Mouse (Mus musculus) heart, adult 2 months (tissue): ENCODE measurements around the gene Canx. TPM values are rescaled to one million over a fixed set of nuclear protein-coding genes. Genes with fewer than 3 reads are reported as not detected.

Source experiments
- DNase-seq, 2 experiments: peaks; one replicate each; pipeline ENCODE4 v3.0.0; 2021
- H3K27ac ChIP-seq: fragments of 200-600 bp; 2 replicates; pipeline ENCODE4 v1.8.1; 2022
- H3K27me3 ChIP-seq: fragments of 200-500 bp; 2 replicates; pipeline ENCODE4 v1.6.1; 2012; ENCODE audit warnings: mild to moderate bottlenecking, low read length, inconsistent platforms, mixed read lengths; ENCODE audit not compliant: control insufficient read depth, insufficient read depth
- H3K36me3 ChIP-seq: fragments of 200-500 bp; 2 replicates; pipeline ENCODE4 v1.6.1; 2012; ENCODE audit warnings: low read length, inconsistent platforms; ENCODE audit not compliant: control insufficient read depth, insufficient read depth
- H3K4me1 ChIP-seq: fragments of 200-500 bp; 2 replicates; pipeline ENCODE4 v1.6.1; 2011; ENCODE audit warnings: low read length; ENCODE audit not compliant: control insufficient read depth, insufficient read depth
- H3K4me3 ChIP-seq: fragments of 200-600 bp; 2 replicates; pipeline ENCODE4 v1.8.1; 2022
- H3K79me2 ChIP-seq: fragments of 200-500 bp; replicated peaks from 2 replicates; pipeline ENCODE4 v1.6.1; 2012; ENCODE audit warnings: mild to moderate bottlenecking, inconsistent platforms, low read length, moderate library complexity, mixed read lengths; ENCODE audit not compliant: control insufficient read depth, insufficient read depth
- H3K9ac ChIP-seq: fragments of 200-500 bp; 2 replicates; pipeline ENCODE4 v1.6.1; 2012; ENCODE audit warnings: low read depth, mild to moderate bottlenecking, control low read depth, inconsistent platforms, low read length, mixed read lengths
- CTCF ChIP-seq: fragments of 200-600 bp; IDR thresholded peaks from 2 replicates; pipeline ENCODE4 v1.8.1; 2022; ENCODE audit warnings: antibody characterized with exemption, mild to moderate bottlenecking, moderate library complexity
- EP300 ChIP-seq: fragments of 200-500 bp; IDR thresholded peaks from 2 replicates; pipeline ENCODE4 v1.6.1; 2011; ENCODE audit warnings: low read depth, low read length, control low read depth; ENCODE audit not compliant: insufficient read depth
- POLR2A ChIP-seq: fragments of 200-500 bp; IDR thresholded peaks from 2 replicates; pipeline ENCODE4 v1.6.1; 2011; ENCODE audit warnings: mild to moderate bottlenecking, low read depth, low read length, control low read depth; ENCODE audit not compliant: insufficient read depth
- WGBS: fragments of 180-500 bp; shearing (Covaris S2); methylation state at CpG from one replicate; pipeline ENCODE4 v1.1.7; 2018; 5-methylcytosine and 5-hydroxymethylcytosine counted together
- intact Hi-C: fragments of 180-260 bp; cut with DNase I; formaldehyde crosslinking; loops from one replicate; pipeline ENCODE4 v1.15.1; 2025
- polyA plus RNA-seq: library from polyadenylated mRNA; depleted of rRNA; stranded (reverse); fragments of >200 nt; gene quantifications from 2 replicates; pipeline ENCODE4 v1.2.3, GENCODE M21; 2012
- total RNA-seq, 2 experiments: library from RNA; stranded (reverse); gene quantifications; 2 replicates each; pipeline ENCODE4 v1.2.3; 2021

The Canx gene
- total and polyA plus RNA-seq, 3 experiments, result 64.8 to 369 (median 324) TPM

DNA sequence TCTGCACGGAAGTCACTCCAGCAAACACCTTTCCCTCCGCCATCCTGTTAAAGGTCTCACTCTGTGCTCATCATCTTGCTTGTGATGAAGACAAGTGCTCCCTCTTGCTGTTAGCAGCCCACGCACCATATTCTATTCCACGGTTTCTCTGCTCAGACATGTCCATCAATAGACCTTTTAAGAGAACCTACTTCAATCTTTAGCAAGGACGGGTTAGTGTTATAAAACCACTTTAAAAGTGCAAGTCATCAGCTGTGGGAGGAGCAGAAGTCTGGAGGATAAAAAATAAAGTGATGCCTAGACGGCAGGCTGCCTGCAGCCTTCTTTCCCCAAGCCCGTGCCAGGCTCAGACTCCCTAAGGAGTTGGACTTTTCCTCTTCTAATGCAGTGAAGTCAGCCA is 68.9 kb downstream of the Canx start:
- no peaks in the 10 kb centered on the region; the same call in 1 of the 2 replicates for H3K36me3 ChIP-seq
- no peak for DNase-seq
- no peaks in the 10 kb centered on the region; the same call in 1 of the 2 replicates for H3K4me1 ChIP-seq
- H3K27ac ChIP-seq, result no peak overlapping the region
- no peaks in the 10 kb centered on the region for H3K79me2 ChIP-seq
- 74% methylated on average over 7 of the region's 7 CpGs for WGBS
- H3K4me3 ChIP-seq, result no peak overlapping the region
- intact Hi-C loops, result no loop called here
- H3K27me3 ChIP-seq, result no peaks in the 10 kb centered on the region
- no peak overlapping the region for H3K9ac ChIP-seq
- TF ChIP-seq CTCF (no peak), POLR2A (no peak), EP300 (no peak)

DNA sequence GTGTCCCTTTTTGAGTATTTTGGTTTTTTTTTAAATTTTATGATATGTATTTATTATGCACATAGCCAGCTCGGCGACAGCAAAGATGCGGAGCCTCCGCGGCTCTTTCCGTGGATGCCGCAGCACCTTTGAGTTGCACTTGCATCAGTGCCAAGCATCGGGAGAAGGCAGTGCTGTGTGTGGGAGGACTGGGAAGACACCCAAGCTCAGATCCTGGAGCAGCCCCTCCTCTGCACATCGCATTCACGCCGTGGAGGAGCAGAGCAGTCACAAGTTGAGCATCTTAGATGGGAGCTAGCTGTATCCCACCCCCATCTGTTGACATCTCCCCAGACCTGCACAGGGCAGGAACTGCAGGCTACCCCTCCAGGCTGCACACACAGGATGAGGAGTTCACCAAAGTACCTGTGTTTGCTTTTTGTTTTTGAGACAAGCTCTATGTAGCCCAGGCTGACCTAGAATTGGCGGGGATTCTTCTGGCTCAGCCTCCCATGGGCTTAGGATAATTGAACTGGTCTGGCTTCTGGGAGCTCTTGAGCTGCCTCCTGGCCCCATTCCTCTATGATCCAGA is 71.4 kb downstream of the Canx start:
- Histone ChIP-seq H3K27me3 (no peaks in the 10 kb centered on the region), H3K27ac (no peak overlapping the region), H3K4me1 (no peaks in the 10 kb centered on the region; the same call in 1 of the 2 replicates), H3K36me3 (no peaks in the 10 kb centered on the region), H3K9ac (no peak overlapping the region), H3K4me3 (no peak overlapping the region), H3K79me2 (no peaks in the 10 kb centered on the region)
- WGBS, result 47% methylated on average over 12 of the region's 12 CpGs
- TF ChIP-seq POLR2A (no peak), CTCF (no peak), EP300 (no peak)
- DNase-seq, result no peak
- intact Hi-C loops, result no loop called here

DNA sequence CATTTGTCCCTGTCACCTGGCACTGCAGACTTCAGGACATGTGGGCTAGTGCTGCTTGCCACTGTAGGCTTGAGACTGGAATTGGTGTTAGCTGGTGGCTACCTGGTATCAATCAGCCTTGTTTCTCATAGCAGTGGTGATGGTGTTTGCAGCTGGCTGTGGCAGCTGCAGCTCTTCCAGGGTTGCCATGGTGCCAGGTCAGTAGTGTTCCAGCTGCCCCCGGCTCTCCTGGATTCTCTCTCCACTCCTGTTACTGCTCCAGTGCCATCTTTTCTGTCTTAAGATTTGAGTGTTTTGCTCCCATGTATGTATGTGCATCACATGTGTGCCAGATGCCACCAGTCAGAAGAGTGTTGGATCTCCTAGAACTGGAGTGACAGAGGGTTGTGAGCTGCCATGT is 72.1 kb downstream of the Canx start:
- intact Hi-C loops, result no loop called here
- H3K9ac ChIP-seq, result no peak overlapping the region
- DNase-seq, result no peak
- no peak overlapping the region for H3K4me3 ChIP-seq
- WGBS, result 60% methylated on average over 1 of the region's 1 CpGs
- no peaks in the 10 kb centered on the region for H3K36me3 ChIP-seq
- H3K27me3 ChIP-seq, result no peaks in the 10 kb centered on the region
- no peak overlapping the region for H3K27ac ChIP-seq
- no peaks in the 10 kb centered on the region; the same call in 1 of the 2 replicates for H3K4me1 ChIP-seq
- no peak for TF ChIP-seq CTCF
- TF ChIP-seq EP300, result no peak
- TF ChIP-seq POLR2A, result no peak
- H3K79me2 ChIP-seq, result no peaks in the 10 kb centered on the region

DNA sequence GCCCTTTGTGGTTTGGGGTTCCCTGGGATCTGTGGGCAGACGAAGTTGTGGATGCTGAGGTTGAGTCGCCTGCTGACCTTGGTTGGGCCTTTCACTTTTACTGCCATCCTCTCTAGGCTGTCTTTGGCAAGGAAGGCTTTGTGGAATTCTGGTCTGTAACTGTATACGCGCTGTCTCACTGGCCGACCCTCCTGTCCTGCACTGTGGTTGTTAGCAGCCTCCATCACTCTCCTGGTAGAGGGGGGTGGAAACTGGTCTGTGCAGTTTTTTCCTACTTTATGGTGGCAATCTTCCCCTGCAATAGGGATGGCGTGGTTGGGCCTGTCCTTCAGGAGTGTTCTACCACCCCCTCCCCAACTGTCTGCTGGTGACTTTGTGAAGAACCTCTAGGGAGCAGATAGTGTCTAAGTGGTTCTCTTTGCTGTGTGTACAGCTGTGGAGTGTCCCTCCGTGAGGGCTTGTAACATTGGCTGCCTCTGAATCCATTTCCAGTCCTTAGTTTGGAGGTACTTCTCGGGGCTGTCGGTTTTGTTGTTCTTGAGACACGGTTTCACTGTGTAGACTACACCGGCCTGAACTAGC is 72.7 kb downstream of the Canx start:
- Histone ChIP-seq H3K79me2 (no peaks in the 10 kb centered on the region), H3K36me3 (no peaks in the 10 kb centered on the region), H3K27me3 (no peaks in the 10 kb centered on the region), H3K4me3 (no peak overlapping the region), H3K9ac (no peak overlapping the region), H3K27ac (no peak overlapping the region), H3K4me1 (no peaks in the 10 kb centered on the region; the same call in 1 of the 2 replicates)
- no peak for DNase-seq
- TF ChIP-seq POLR2A (no peak), EP300 (no peak), CTCF (no peak)
- intact Hi-C loops, result no loop called here
- WGBS, result 75% methylated on average over 11 of the region's 11 CpGs

DNA sequence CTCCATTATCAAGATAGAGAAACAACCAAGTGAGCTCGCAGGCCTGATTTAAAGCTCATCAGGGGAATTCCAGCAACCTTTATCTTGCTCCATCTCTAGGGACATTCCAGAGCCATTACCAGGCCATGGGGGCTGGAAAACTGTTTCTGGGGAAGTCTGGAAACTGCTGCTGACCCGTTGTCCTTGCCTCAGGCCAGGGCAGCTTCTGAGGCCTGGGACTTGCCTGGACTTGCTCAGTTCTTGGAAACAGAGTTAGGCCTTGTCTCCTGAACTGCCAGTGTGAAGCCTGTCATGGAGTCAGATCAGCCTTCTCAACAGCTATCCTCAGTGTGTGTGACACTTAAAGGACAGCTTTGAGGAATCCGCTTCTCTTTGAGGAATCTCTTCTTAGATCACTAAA is 73.3 kb downstream of the Canx start:
- Histone ChIP-seq H3K27ac (no peak overlapping the region; the same call in 1 of the 2 replicates), H3K79me2 (no peaks in the 10 kb centered on the region), H3K9ac (no peak overlapping the region; the same call in 1 of the 2 replicates), H3K4me3 (no peak overlapping the region), H3K36me3 (no peaks in the 10 kb centered on the region), H3K4me1 (no peaks in the 10 kb centered on the region; the same call in 1 of the 2 replicates), H3K27me3 (no peaks in the 10 kb centered on the region)
- no peak for DNase-seq
- TF ChIP-seq POLR2A, result no peak
- no peak for TF ChIP-seq CTCF
- no peak for TF ChIP-seq EP300
- intact Hi-C loops, result no loop called here
- 62% methylated on average over 3 of the region's 3 CpGs for WGBS

DNA sequence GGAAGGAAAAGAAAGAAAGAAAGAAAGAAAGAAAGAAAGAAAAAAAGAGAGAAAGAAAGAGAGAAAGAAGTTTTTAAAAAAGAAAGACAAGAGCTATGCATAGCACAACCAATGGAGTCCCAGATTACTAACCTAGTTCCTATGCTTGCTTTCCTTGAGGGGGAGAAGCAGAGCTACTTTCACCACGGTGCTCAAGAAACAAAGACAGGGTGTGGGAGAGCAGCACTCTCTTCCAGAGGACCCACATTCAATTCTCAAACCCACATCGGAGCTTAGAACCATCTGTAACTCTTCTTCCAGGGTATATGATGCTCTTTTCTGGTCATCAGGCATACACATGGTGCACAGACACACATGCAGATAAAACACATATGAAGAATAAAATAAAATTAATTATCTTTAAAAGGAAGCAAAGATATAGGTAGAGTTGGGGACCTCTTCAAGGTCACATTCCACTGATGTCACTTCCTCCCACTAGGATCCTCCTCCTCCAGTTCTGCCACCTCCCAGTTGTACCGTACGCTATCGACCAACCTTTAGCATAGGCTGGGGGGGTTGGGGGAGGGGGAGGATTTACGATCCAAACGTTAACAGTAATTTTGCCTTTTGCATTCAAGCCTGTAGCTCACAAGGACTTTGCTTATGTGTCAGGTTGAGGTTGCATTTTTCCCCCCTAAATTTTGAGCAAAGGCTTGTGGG is 76.9 kb downstream of the Canx start:
- no peak for TF ChIP-seq EP300
- TF ChIP-seq POLR2A, result no peak
- TF ChIP-seq CTCF, result no peak
- Histone ChIP-seq H3K4me3 (no peak overlapping the region), H3K36me3 (no peaks in the 10 kb centered on the region), H3K79me2 (no peaks in the 10 kb centered on the region), H3K27ac (no peak overlapping the region), H3K4me1 (no peaks in the 10 kb centered on the region), H3K27me3 (no peaks in the 10 kb centered on the region), H3K9ac (no peak overlapping the region)
- WGBS, result 79% methylated on average over 7 of the region's 7 CpGs
- intact Hi-C loops, result no loop called here
- no peak for DNase-seq
